Comparison of ENCODE assay signal across 7 mouse cellular contexts in the genomic region with DNA sequence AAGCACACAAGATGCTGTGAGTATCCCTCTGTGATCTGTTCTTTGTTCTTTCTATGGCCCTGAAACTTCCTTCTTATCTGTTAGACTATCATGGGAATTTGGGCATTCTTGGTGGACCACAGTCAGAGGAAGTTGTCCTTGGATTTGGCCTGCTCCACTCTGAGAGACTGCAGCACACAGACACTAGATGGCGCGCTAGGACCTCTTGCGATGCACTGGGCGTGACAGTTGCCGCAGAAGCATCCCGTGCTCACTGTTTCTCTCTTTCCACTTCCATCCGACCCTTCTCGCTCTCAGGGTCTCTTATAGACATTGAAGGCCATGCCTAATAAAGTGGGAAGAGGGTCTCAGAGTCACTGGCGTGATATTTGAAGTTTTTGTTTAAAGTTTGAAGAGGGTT. TPM values are rescaled to one million over a fixed set of nuclear protein-coding genes. Genes with fewer than 3 reads are reported as not detected.
DNase-seq lines count a peak whose midpoint lies in the region; ATAC-seq and TF ChIP-seq lines count a peak whose summit lies in the region.

No protein-coding gene starts in this region.

- no peak overlapping the region for H3K27ac ChIP-seq in hindbrain, embryonic 15.5 days (replicated peaks)

- no peaks in the 10 kb centered on the region for H3K4me1 ChIP-seq in hindbrain, embryonic 15.5 days (replicated peaks)

- no peak overlapping the region for H3K4me3 ChIP-seq in hindbrain, embryonic 15.5 days

- in situ Hi-C loops in Patski (cut with MboI; ENCODE audit: low pct_unique_long_range_greater_than_20kb): loop anchor here (5.0 kb wide), 1 partner anchor 219 kb away; no protein-coding TSS in a partner anchor

- peak; percentile 47 for ATAC-seq in Patski
- ATAC-seq in hindbrain, embryonic 15.5 days (ENCODE audit: low FRiP score, low read depth): peak; percentile 59; the same call in 1 of the 2 replicates
- ATAC-seq in megakaryocyte-erythroid progenitor cell, adult 5-6 weeks (replicated peaks; ENCODE audit: low FRiP score, low TSS enrichment, poor library complexity, severe bottlenecking): peak; percentile 93

- H3K27me3 ChIP-seq in Patski: peaks cover 9% of the 10 kb centered on the region
- H3K27me3 ChIP-seq in hindbrain, embryonic 15.5 days: no peaks in the 10 kb centered on the region

- CTCF ChIA-PET in Patski (lab: Charles Lee): interaction anchor here (0.7 to 1.2 kb wide), 3 partner anchors 8 to 196 kb away, joined by 3 to 4 read pairs (median 3); no protein-coding TSS in a partner anchor

- no peak overlapping the region for H3K9ac ChIP-seq in hindbrain, embryonic 15.5 days

- 4% methylated on average over 9 of the region's 9 CpGs for WGBS in hindbrain, embryonic 15.5 days

- POLR2A ChIA-PET in Patski (lab: Charles Lee): no interaction called here

- DNase-seq in Patski (ENCODE audit: low read depth, low spot score): no peak
- DNase-seq in c-Kit-positive CD71-negative TER-119-negative erythroid progenitor cells, embryonic 14.5 days (ENCODE audit: low read depth): peak; percentile 65
- DNase-seq in forelimb bud, embryonic 11.5 days (ENCODE audit: low read depth, low spot score): peak; percentile 74
- DNase-seq in layer of hippocampus, postnatal 25 days (ENCODE audit: extremely low spot score in 1 of 2, low spot score in 1 of 2): peak; percentile 67 to 93
- peak; percentile 49 for DNase-seq in spleen, adult 12 weeks (ENCODE audit: low spot score)

- no peak overlapping the region for H3K4me2 ChIP-seq in hindbrain, embryonic 15.5 days

- H3K9me3 ChIP-seq in hindbrain, embryonic 15.5 days: no peaks in the 10 kb centered on the region

- no peaks in the 10 kb centered on the region for H3K36me3 ChIP-seq in hindbrain, embryonic 15.5 days

- TF ChIP-seq CTCF in Patski (IDR thresholded peaks at IDR 0.05): peak; percentile 87

RNA-seq across cellular contexts. Expression of a gene that starts 13.9 kb away (rescaled TPM):
- not detected for polyA plus RNA-seq in Patski (2021)
- 0.17 and 0.26 TPM in 2 replicates for polyA plus RNA-seq in hindbrain, embryonic 15.5 days (2015; fragmentation: Nextera tagmentation; extraction: Ambion mirVana)
- 1 to 10 TPM in 1 of 2 experiments, under 1 TPM in 1; 0.56 to 1.2 TPM for total RNA-seq in layer of hippocampus, postnatal 25 days (2021)
- total RNA-seq in megakaryocyte-erythroid progenitor cell, adult 5-6 weeks (2014; fragmentation: Nextera tagmentation): not detected in 2 replicates
- total RNA-seq in megakaryocyte-erythroid progenitor cell, adult 5-6 weeks (2017): not detected in 2 replicates

RNA-seq across cellular contexts. Expression of a gene that starts 18.5 kb away (rescaled TPM):
- 87.8 TPM for polyA plus RNA-seq in Patski (2021)
- polyA plus RNA-seq in hindbrain, embryonic 15.5 days (2015; fragmentation: Nextera tagmentation; extraction: Ambion mirVana): 367 and 410 TPM in 2 replicates
- total RNA-seq in layer of hippocampus, postnatal 25 days (2021): 100 to 1,000 TPM; 218 to 235 TPM
- 19.8 and 20.3 TPM in 2 replicates for total RNA-seq in megakaryocyte-erythroid progenitor cell, adult 5-6 weeks (2014; fragmentation: Nextera tagmentation)
- 23.9 and 24.0 TPM in 2 replicates for total RNA-seq in megakaryocyte-erythroid progenitor cell, adult 5-6 weeks (2017)

Comparison
In these comparisons a context has a peak if more than half of its experiments do, and no peak if none do; other contexts are left out.
1. RNA of a gene that starts 18.5 kb away (total RNA-seq): 218 to 235 TPM in layer of hippocampus, postnatal 25 days; 19.8 to 24.0 TPM in megakaryocyte-erythroid progenitor cell, adult 5-6 weeks; every median in the first group is over 4 times any median in the second.
2. Peak in every context shown above with its lines, with median percentiles within 50 percentile points of each other: ATAC-seq.